Mouse (Mus musculus): ENCODE results near the gene Dglucy.

Dglucy gene

GRCm38 (mm10) chr12:100907598-100908297, 128.9 kb downstream of the Dglucy start, which contains the start of gene Gpr68:
Gene Gpr68, minus strand, starts transcription at chr12:100908198.
- TF ChIP-seq GATA4 (IDR thresholded peaks at IDR 0.05; ENCODE audit: insufficient replicate concordance, low read length), result no peak

- no peak for TF ChIP-seq GATA4 (IDR thresholded peaks at IDR 0.05; ENCODE audit: insufficient replicate concordance, low read length)
These were observed 129.6 kb downstream of the Dglucy start for GRCm38 (mm10) chr12:100908298-100909034.

- no peak for TF ChIP-seq GATA4 (IDR thresholded peaks at IDR 0.05; ENCODE audit: insufficient replicate concordance, low read length)
These were observed 130.9 kb downstream of the Dglucy start for GRCm38 (mm10) chr12:100909765-100910164.

- TF ChIP-seq GATA4 (IDR thresholded peaks at IDR 0.05; ENCODE audit: insufficient replicate concordance, low read length), result no peak
These were observed 131.9 kb downstream of the Dglucy start for GRCm38 (mm10) chr12:100910731-100911130.

- TF ChIP-seq GATA4 (IDR thresholded peaks at IDR 0.05; ENCODE audit: insufficient replicate concordance, low read length), result no peak
These were observed 145.9 kb downstream of the Dglucy start for GRCm38 (mm10) chr12:100924646-100925339.

- TF ChIP-seq GATA4 (IDR thresholded peaks at IDR 0.05; ENCODE audit: insufficient replicate concordance, low read length), result no peak
These were observed 147.1 kb downstream of the Dglucy start for GRCm38 (mm10) chr12:100925644-100926619.

GRCm38 (mm10) chr12:100928286-100928685, 149.4 kb downstream of the Dglucy start:
- no peak for TF ChIP-seq GATA4 (IDR thresholded peaks at IDR 0.05; ENCODE audit: insufficient replicate concordance, low read length)

- no peak for TF ChIP-seq GATA4 (IDR thresholded peaks at IDR 0.05; ENCODE audit: insufficient replicate concordance, low read length)
These were observed 152.8 kb downstream of the Dglucy start for GRCm38 (mm10) chr12:100931653-100932052.

- TF ChIP-seq GATA4 (IDR thresholded peaks at IDR 0.05; ENCODE audit: insufficient replicate concordance, low read length), result no peak
These were observed 155.9 kb downstream of the Dglucy start for GRCm38 (mm10) chr12:100934796-100935195.

- TF ChIP-seq GATA4 (IDR thresholded peaks at IDR 0.05; ENCODE audit: insufficient replicate concordance, low read length), result no peak
These were observed 157.3 kb downstream of the Dglucy start for GRCm38 (mm10) chr12:100936116-100936515.

GRCm38 (mm10) chr12:100936737-100937136, 157.9 kb downstream of the Dglucy start:
- no peak for TF ChIP-seq GATA4 (IDR thresholded peaks at IDR 0.05; ENCODE audit: insufficient replicate concordance, low read length)

- no peak; the same call in 1 of the 2 replicates for TF ChIP-seq GATA4 (IDR thresholded peaks at IDR 0.05; ENCODE audit: insufficient replicate concordance, low read length)
These were observed 158.8 kb downstream of the Dglucy start for GRCm38 (mm10) chr12:100937441-100938360.

- no peak for TF ChIP-seq GATA4 (IDR thresholded peaks at IDR 0.05; ENCODE audit: insufficient replicate concordance, low read length)
These were observed 162.5 kb downstream of the Dglucy start for GRCm38 (mm10) chr12:100941361-100941760.

GRCm38 (mm10) chr12:100943146-100943545, 164.3 kb downstream of the Dglucy start:
- TF ChIP-seq GATA4 (IDR thresholded peaks at IDR 0.05; ENCODE audit: insufficient replicate concordance, low read length), result no peak

Measured in liver, adult (tissue).